Mouse (Mus musculus) ES-Bruce4 (cell line): ENCODE results near the gene Frmd4b.

Experiments used
- CTCF ChIP-seq: IDR thresholded peaks from one replicate; pipeline ENCODE4 v1.8.1; 2011; ENCODE audit warnings: low read depth, low read length
- EP300 ChIP-seq: IDR thresholded peaks from 2 replicates; pipeline ENCODE4 v1.6.1; 2011; ENCODE audit warnings: low read depth, low read length; ENCODE audit not compliant: insufficient read depth
- POLR2A ChIP-seq: IDR thresholded peaks from one replicate; pipeline ENCODE4 v1.8.1; 2011; ENCODE audit warnings: low read length; ENCODE audit not compliant: insufficient read depth

- TF ChIP-seq EP300 (no peak), CTCF (no peak), POLR2A (no peak)
Measured at GRCm38 (mm10) chr6:97309161-97309560, 308.2 kb downstream of the Frmd4b start.
